Mouse (Mus musculus) forebrain, embryonic 12.5 days (tissue): ENCODE measurements around the gene Cox17. TPM values are rescaled to one million over a fixed set of nuclear protein-coding genes. Genes with fewer than 3 reads are reported as not detected.

Experiments
- ATAC-seq: fragments of 200-750 bp; cut with Nextera tagmentation; 2 replicates; pipeline ENCODE4 v1.8.0; 2017; ENCODE audit warnings: moderate TSS enrichment; ENCODE audit not compliant: low FRiP score
- H3K27ac ChIP-seq: fragments of 300-500 bp; sonication (generic); 2 replicates; pipeline ENCODE4 v1.5.1; 2016; ENCODE audit warnings: mild to moderate bottlenecking
- H3K27me3 ChIP-seq: fragments of 300-500 bp; sonication (generic); 2 replicates; pipeline ENCODE4 v1.6.1; 2016; ENCODE audit warnings: mild to moderate bottlenecking
- H3K36me3 ChIP-seq: fragments of 300-500 bp; sonication (generic); replicated peaks from 2 replicates; pipeline ENCODE4 v1.6.1; 2016; ENCODE audit warnings: mild to moderate bottlenecking
- H3K4me1 ChIP-seq: fragments of 300-500 bp; sonication (generic); 2 replicates; pipeline ENCODE4 v1.6.1; 2016
- H3K4me2 ChIP-seq: fragments of 300-500 bp; sonication (generic); 2 replicates; pipeline ENCODE4 v1.6.1; 2016; ENCODE audit warnings: mild to moderate bottlenecking, moderate library complexity
- H3K4me3 ChIP-seq: fragments of 300-500 bp; sonication (generic); replicated peaks from 2 replicates; pipeline ENCODE4 v1.5.1; 2016; ENCODE audit warnings: mild to moderate bottlenecking
- H3K9ac ChIP-seq: fragments of 300-500 bp; sonication (generic); 2 replicates; pipeline ENCODE4 v1.6.1; 2016; ENCODE audit warnings: mild to moderate bottlenecking
- H3K9me3 ChIP-seq: fragments of 300-500 bp; sonication (generic); 2 replicates; pipeline ENCODE4 v1.6.1; 2016
- WGBS: fragments of 180-500 bp; shearing (Covaris S2); methylation state at CpG from one replicate; pipeline ENCODE4 v1.1.7; 2016; 5-methylcytosine and 5-hydroxymethylcytosine counted together
- polyA plus RNA-seq: library from polyadenylated mRNA; unstranded; fragments of >200 nt; fragmentation: Nextera tagmentation; extraction: Ambion mirVana; gene quantifications from 2 replicates; pipeline ENCODE4 v1.2.1, GENCODE M21; 2016

Gene Cox17
- polyA plus RNA-seq, result 141 and 144 TPM in 2 replicates

- Histone ChIP-seq H3K36me3 (peaks cover 27% of the 10 kb centered on the region), H3K9ac (peak within 1 kb of the TSS; percentile 80), H3K4me2 (peak within 1 kb of the TSS; percentile 65), H3K4me1 (peaks cover 14% of the 10 kb centered on the region), H3K27ac (peak within 1 kb of the TSS; percentile 85), H3K9me3 (no peaks in the 10 kb centered on the region), H3K4me3 (peak within 1 kb of the TSS; percentile 80), H3K27me3 (no peaks in the 10 kb centered on the region)
- peak; percentile 97 for ATAC-seq
- 2% methylated on average over 35 of the region's 35 CpGs for WGBS
Observed at GRCm38 (mm10) chr16:38346529-38347325, at the start of gene Cox17, which contains the start of gene Gm21987. Gene Cox17, plus strand, starts transcription at chr16:38346991. Gene Gm21987, plus strand, starts transcription at chr16:38347040.

GRCm38 (mm10) chr16:38298410-38298809 is 48.4 kb upstream of the Cox17 start:
- 89% methylated on average over 6 of the region's 6 CpGs for WGBS
- H3K4me3 ChIP-seq, result no peak overlapping the region

GRCm38 (mm10) chr16:38302367-38302766 is 44.4 kb upstream of the Cox17 start:
- Histone ChIP-seq H3K27me3 (no peaks in the 10 kb centered on the region), H3K36me3 (no peaks in the 10 kb centered on the region), H3K4me3 (no peak overlapping the region), H3K27ac (no peak overlapping the region), H3K9ac (no peak overlapping the region), H3K9me3 (no peaks in the 10 kb centered on the region), H3K4me1 (peaks cover 9% of the 10 kb centered on the region; the same call in 1 of the 2 replicates), H3K4me2 (no peak overlapping the region)
- 95% methylated on average over 13 of the region's 13 CpGs for WGBS
- no peak for ATAC-seq

More at GRCm38 (mm10) chr16:38298410-38298809, 48.4 kb upstream of the Cox17 start:
- no peak overlapping the region for H3K27ac ChIP-seq
- H3K27me3 ChIP-seq, result no peaks in the 10 kb centered on the region
- no peaks in the 10 kb centered on the region for H3K4me1 ChIP-seq
- no peaks in the 10 kb centered on the region for H3K36me3 ChIP-seq
- ATAC-seq, result no peak
- H3K9me3 ChIP-seq, result no peaks in the 10 kb centered on the region
- no peak overlapping the region for H3K4me2 ChIP-seq
- no peak overlapping the region for H3K9ac ChIP-seq

GRCm38 (mm10) chr16:38304460-38305194 is 42.2 kb upstream of the Cox17 start:
- no peak for ATAC-seq
- Histone ChIP-seq H3K4me3 (no peak overlapping the region), H3K4me1 (peaks cover 9% of the 10 kb centered on the region; the same call in 1 of the 2 replicates), H3K27me3 (no peaks in the 10 kb centered on the region), H3K27ac (no peak overlapping the region), H3K9me3 (no peaks in the 10 kb centered on the region), H3K36me3 (no peaks in the 10 kb centered on the region), H3K4me2 (no peak overlapping the region), H3K9ac (no peak overlapping the region; the same call in 1 of the 2 replicates)
- 82% methylated on average over 17 of the region's 17 CpGs for WGBS

GRCm38 (mm10) chr16:38306571-38307220 is 40.1 kb upstream of the Cox17 start:
- Histone ChIP-seq H3K4me2 (no peak overlapping the region), H3K36me3 (no peaks in the 10 kb centered on the region), H3K9ac (no peak overlapping the region), H3K27me3 (no peaks in the 10 kb centered on the region), H3K4me3 (no peak overlapping the region), H3K9me3 (no peaks in the 10 kb centered on the region), H3K27ac (no peak overlapping the region), H3K4me1 (peaks cover 9% of the 10 kb centered on the region; the same call in 1 of the 2 replicates)
- ATAC-seq, result no peak
- 51% methylated on average over 18 of the region's 18 CpGs for WGBS

GRCm38 (mm10) chr16:38307221-38307605 is 39.6 kb upstream of the Cox17 start:
- peaks cover 9% of the 10 kb centered on the region; the same call in 1 of the 2 replicates for H3K4me1 ChIP-seq
- no peaks in the 10 kb centered on the region for H3K27me3 ChIP-seq
- no peaks in the 10 kb centered on the region for H3K36me3 ChIP-seq
- no peak overlapping the region for H3K4me3 ChIP-seq
- no peak for ATAC-seq
- H3K9ac ChIP-seq, result no peak overlapping the region
- H3K27ac ChIP-seq, result no peak overlapping the region
- H3K9me3 ChIP-seq, result no peaks in the 10 kb centered on the region
- no peak overlapping the region for H3K4me2 ChIP-seq
- WGBS, result 47% methylated on average over 5 of the region's 5 CpGs

GRCm38 (mm10) chr16:38307651-38308050 is 39.1 kb upstream of the Cox17 start:
- Histone ChIP-seq H3K27ac (no peak overlapping the region), H3K9ac (no peak overlapping the region)

GRCm38 (mm10) chr16:38308195-38308594 is 38.6 kb upstream of the Cox17 start:
- H3K9me3 ChIP-seq, result no peaks in the 10 kb centered on the region
- no peaks in the 10 kb centered on the region for H3K27me3 ChIP-seq
- H3K9ac ChIP-seq, result no peak overlapping the region
- no peak overlapping the region for H3K27ac ChIP-seq
- WGBS, result 79% methylated on average over 11 of the region's 11 CpGs
- H3K4me3 ChIP-seq, result no peak overlapping the region
- no peak overlapping the region for H3K4me2 ChIP-seq
- peaks cover 9% of the 10 kb centered on the region; the same call in 1 of the 2 replicates for H3K4me1 ChIP-seq
- no peaks in the 10 kb centered on the region for H3K36me3 ChIP-seq
- no peak for ATAC-seq

More at GRCm38 (mm10) chr16:38307651-38308050, 39.1 kb upstream of the Cox17 start:
- H3K4me3 ChIP-seq, result no peak overlapping the region
- WGBS, result 46% methylated on average over 7 of the region's 7 CpGs
- no peaks in the 10 kb centered on the region for H3K36me3 ChIP-seq
- no peak overlapping the region for H3K4me2 ChIP-seq
- no peaks in the 10 kb centered on the region for H3K27me3 ChIP-seq
- ATAC-seq, result no peak
- no peaks in the 10 kb centered on the region for H3K9me3 ChIP-seq
- peaks cover 9% of the 10 kb centered on the region; the same call in 1 of the 2 replicates for H3K4me1 ChIP-seq

- WGBS, result 79% methylated on average over 9 of the region's 9 CpGs
- no peaks in the 10 kb centered on the region for H3K27me3 ChIP-seq
- H3K9me3 ChIP-seq, result no peaks in the 10 kb centered on the region
- H3K36me3 ChIP-seq, result no peaks in the 10 kb centered on the region
- ATAC-seq, result no peak
- H3K4me2 ChIP-seq, result no peak overlapping the region
- no peak overlapping the region for H3K27ac ChIP-seq
- H3K4me1 ChIP-seq, result no peaks in the 10 kb centered on the region; the same call in 1 of the 2 replicates
- no peak overlapping the region for H3K9ac ChIP-seq
- no peak overlapping the region for H3K4me3 ChIP-seq
Observed at GRCm38 (mm10) chr16:38318492-38318891, 28.3 kb upstream of the Cox17 start.

- ATAC-seq, result no peak
- H3K9me3 ChIP-seq, result no peaks in the 10 kb centered on the region
- no peak overlapping the region for H3K9ac ChIP-seq
- H3K27me3 ChIP-seq, result no peaks in the 10 kb centered on the region
- no peaks in the 10 kb centered on the region for H3K36me3 ChIP-seq
- no peaks in the 10 kb centered on the region; the same call in 1 of the 2 replicates for H3K4me1 ChIP-seq
- H3K4me3 ChIP-seq, result no peak overlapping the region
- no peak overlapping the region for H3K4me2 ChIP-seq
- WGBS, result 83% methylated on average over 4 of the region's 4 CpGs
- no peak overlapping the region for H3K27ac ChIP-seq
Observed at GRCm38 (mm10) chr16:38319087-38319486, 27.7 kb upstream of the Cox17 start.

GRCm38 (mm10) chr16:38321452-38321935 is 25.3 kb upstream of the Cox17 start:
- Histone ChIP-seq H3K27ac (no peak overlapping the region), H3K4me3 (peak overlapping the region; percentile 20; the same call in 1 of the 2 replicates)
- WGBS, result 26% methylated on average over 17 of the region's 17 CpGs

More at GRCm38 (mm10) chr16:38321452-38321935, 25.3 kb upstream of the Cox17 start:
- Histone ChIP-seq H3K36me3 (no peaks in the 10 kb centered on the region), H3K27me3 (no peaks in the 10 kb centered on the region), H3K4me2 (peak overlapping the region; percentile 50), H3K4me1 (no peaks in the 10 kb centered on the region; the same call in 1 of the 2 replicates), H3K9ac (0 out of 2 replicates have a peak overlapping the region, but pooled peaks have one; percentile 42), H3K9me3 (no peaks in the 10 kb centered on the region)
- peak; percentile 77 for ATAC-seq
